Mouse (Mus musculus): ENCODE measurements around the gene Adam15. TPM values are rescaled to one million over a fixed set of nuclear protein-coding genes. Genes with fewer than 3 reads are reported as not detected.

Adam15 gene
- 100 to 1,000 TPM; 163 to 179 TPM for total RNA-seq (2023)

DNA sequence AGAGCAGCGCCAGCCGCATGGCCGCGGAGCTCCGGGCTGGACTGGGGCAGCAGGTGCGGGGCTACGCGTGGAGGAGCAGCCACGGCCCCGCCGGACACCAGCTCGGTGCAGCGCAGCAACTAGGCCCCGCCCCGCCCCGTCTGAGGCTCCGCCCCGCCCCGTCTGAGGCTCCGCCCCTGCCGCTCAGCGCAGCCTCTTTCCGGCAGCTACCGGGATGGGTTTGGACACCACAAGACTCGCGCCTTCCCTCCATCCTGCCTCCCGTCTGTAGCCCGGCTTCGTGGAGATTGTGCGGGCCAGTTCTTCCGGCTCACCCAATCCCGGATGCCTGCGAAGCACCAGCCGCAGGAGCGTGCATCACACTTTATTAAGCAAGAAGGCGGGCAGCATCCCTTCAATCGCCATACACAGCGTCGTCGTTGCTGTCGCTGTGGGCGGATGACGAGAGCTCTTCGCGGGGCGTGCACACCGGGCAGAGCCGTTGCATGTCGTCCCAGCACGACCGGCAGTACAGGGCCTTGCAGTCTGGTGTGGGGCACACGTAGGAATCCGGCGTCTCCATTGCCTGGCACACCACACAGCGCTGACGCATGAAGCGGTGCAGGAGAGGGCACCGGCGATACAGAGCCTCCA lies at the start of gene Adam15:
Adam15 (minus strand) TSS at position 128 of the 633 bp plus-strand sequence.

DNA sequence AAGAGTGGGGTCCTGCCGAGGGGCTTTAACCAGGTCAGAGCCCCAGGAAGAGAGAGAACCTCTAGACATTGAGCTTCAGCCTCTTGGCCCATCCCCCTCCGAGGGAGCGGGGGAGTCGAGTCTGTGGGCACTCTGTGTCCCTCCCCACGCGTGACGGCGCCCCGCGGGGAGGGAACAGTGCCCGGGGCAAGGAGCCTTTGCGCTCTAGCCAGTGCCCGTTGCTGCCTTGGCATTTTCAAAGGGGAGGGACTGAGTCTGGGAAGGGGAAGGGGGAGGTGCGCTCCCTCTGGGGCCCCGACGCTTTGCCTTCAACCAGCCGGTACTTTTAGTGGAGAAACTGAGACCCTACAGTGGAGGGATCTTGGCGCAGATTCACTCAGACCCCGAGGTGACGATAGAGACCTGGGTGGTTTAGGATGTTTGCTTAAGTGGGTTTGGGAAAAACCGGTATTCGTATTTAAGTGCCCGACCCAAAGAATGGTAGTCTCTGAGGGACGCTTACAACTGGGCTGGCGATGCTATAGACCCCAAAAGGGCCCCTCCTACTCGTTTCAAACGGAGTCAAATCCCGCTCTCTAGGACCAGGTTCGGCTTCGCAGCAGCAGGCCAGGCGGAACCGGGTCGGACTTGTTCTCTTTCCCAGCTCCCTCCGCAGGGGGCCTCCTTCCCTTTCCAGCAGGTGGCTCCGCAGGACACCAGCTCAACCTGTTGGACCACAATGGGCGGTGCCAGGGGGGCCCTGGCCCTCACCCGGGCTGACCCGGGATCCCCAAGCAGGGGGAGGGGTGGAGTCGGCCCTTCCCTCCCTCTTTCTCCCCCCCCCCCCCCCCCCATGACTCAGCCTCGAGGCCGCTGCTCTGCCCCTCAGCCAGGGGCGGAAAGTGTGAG lies 44.5 kb upstream of the Adam15 start, which contains the start of gene Zbtb7b:
Zbtb7b (minus strand) TSS at position 771 of the 888 bp plus-strand sequence.

GRCm38 (mm10) chr3:89365153-89365485 lies 15.3 kb upstream of the Adam15 start, which contains the start of gene Dcst1:
Gene Dcst1, minus strand, starts transcription at chr3:89365253.

DNA sequence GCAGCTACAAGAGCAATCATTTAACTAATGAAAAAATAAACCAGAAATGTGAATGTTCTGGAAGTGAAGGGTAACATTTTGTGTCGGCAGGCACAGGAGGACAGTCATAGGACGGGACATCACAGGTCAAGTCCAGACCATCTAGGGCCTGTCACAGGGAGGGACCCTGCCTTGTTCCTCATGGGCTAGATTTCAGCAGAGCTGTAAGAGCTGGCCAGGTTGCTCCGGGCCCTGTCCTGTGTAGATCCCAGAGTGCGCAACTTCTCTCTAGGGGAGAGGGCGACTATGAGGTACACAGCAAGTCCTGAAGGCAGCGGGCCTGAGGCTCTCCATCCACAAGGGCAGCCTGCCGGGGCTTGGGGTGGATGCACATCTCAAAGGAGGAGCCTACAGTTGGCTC lies 11.9 kb upstream of the Adam15 start, which contains the start of gene Dcst2:
Dcst2 (plus strand) TSS at position 301 of the 400 bp plus-strand sequence.

DNA sequence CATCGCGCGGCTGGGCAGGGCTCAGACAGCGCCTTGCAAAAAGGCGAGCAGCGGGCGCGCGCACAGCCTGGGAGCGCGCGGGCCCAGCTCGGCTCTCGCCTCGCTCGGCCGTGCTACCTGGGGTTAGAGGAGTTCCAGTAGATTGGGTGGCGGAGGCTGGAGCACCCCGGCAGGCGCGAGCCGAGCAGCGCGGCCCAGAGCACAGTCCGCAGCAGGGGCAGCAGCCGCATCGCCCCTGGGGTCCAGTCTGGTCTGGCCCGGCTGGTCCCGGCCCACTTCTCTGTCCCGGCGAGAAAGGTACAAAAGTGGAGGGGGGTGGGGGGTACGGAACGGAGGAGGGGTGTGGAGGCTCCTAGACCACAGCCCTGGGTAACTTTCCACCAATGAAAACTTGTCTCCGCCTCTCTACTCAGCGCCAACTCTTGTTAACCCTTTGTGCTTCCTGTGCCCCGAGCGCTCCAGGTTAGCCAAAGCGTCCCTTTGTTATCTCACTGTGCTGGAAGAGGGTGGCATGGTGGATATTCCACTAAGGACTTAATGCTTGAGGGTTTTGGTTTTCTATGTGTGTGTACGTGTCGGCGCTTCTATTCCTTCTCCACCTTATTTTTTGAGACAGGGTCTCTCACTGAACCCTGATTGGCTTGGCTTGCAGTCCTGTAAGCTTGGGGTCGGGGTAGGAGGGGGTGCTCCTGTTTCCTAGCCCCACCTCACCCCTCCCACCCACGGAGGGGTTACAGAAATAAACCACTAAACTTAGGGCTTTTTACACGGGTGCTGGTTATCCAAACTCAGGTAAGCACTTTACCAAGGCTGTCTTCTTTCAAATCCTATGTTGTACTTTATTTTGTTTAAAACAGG lies 11.8 kb downstream of the Adam15 start, which contains the start of gene Efna4:
Efna4 (minus strand) TSS at position 308 of the 858 bp plus-strand sequence.

GRCm38 (mm10) chr3:89322514-89323165 lies 27.2 kb downstream of the Adam15 start, which contains the start of gene Efna3:
Gene Efna3, minus strand, starts transcription at chr3:89322965.

Other genes with a start within 250 kb of the Adam15 start
- not detected for gene Gm43738, start 248.9 kb downstream of the Adam15 start, total RNA-seq (2023)
- 10 to 100 TPM; 34.8 to 48.9 TPM for gene Fdps, start 248.0 kb downstream of the Adam15 start, total RNA-seq (2023)
- not detected for gene Pklr, start 213.9 kb downstream of the Adam15 start, total RNA-seq (2023)
- gene Hcn3, start 189.8 kb downstream of the Adam15 start, total RNA-seq (2023): under 1 TPM in 1 of 2 experiments, not detected in 1; 0.31 TPM
- 10 to 100 TPM; 79.1 to 83.2 TPM for gene Clk2, start 185.2 kb downstream of the Adam15 start, total RNA-seq (2023)
- gene Scamp3, start 172.5 kb downstream of the Adam15 start, total RNA-seq (2023): 10 to 100 TPM; 82.3 TPM
- gene Fam189b, start 166.9 kb downstream of the Adam15 start, total RNA-seq (2023): 10 to 100 TPM; 12.2 to 13.0 TPM
- 100 to 1,000 TPM; 109 to 114 TPM for gene Gba, start 147.1 kb downstream of the Adam15 start, total RNA-seq (2023)
- gene Thbs3, start 134.8 kb downstream of the Adam15 start, total RNA-seq (2023): 1 to 10 TPM; 5.2 to 6.8 TPM
- 10 to 100 TPM; 84.0 to 86.7 TPM for gene Mtx1, start 122.9 kb downstream of the Adam15 start, total RNA-seq (2023)
- not detected for gene Muc1, start 120.9 kb downstream of the Adam15 start, total RNA-seq (2023)
- 100 to 1,000 TPM in 1 of 2 experiments, 10 to 100 TPM in 1; 82.1 to 104 TPM for gene Krtcap2, start 104.0 kb downstream of the Adam15 start, total RNA-seq (2023)
- 1 to 10 TPM in 1 of 2 experiments, under 1 TPM in 1; 0.18 to 1.1 TPM for gene Trim46, start 103.7 kb downstream of the Adam15 start, total RNA-seq (2023)
- gene Dpm3, start 90.6 kb downstream of the Adam15 start, total RNA-seq (2023): 10 to 100 TPM; 65.3 to 74.1 TPM
- gene Slc50a1, start 79.4 kb downstream of the Adam15 start, total RNA-seq (2023): 10 to 100 TPM; 49.4 to 58.0 TPM
- gene Efna1, start 68.9 kb downstream of the Adam15 start, total RNA-seq (2023): under 1 TPM in 1 of 2 experiments, not detected in 1; 0.55 TPM
- gene Efna3, start 27.0 kb downstream of the Adam15 start, total RNA-seq (2023): not detected
- not detected for gene Efna4, start 12.0 kb downstream of the Adam15 start, total RNA-seq (2023)
- not detected for gene Dcst2, start 12.0 kb upstream of the Adam15 start, total RNA-seq (2023)
- not detected for gene Dcst1, start 15.3 kb upstream of the Adam15 start, total RNA-seq (2023)
- gene Zbtb7b, start 44.8 kb upstream of the Adam15 start, total RNA-seq (2023): 100 to 1,000 TPM; 130 to 146 TPM
- not detected for gene Lenep, start 52.8 kb upstream of the Adam15 start, total RNA-seq (2023)
- gene Flad1, start 61.9 kb upstream of the Adam15 start, total RNA-seq (2023): 10 to 100 TPM; 20.0 to 28.1 TPM
- 1 to 10 TPM; 6.1 to 6.2 TPM for gene Cks1b, start 68.4 kb upstream of the Adam15 start, total RNA-seq (2023)
- gene Shc1, start 68.4 kb upstream of the Adam15 start, total RNA-seq (2023): 100 to 1,000 TPM; 110 to 117 TPM
- gene Pygo2, start 80.2 kb upstream of the Adam15 start, total RNA-seq (2023): 10 to 100 TPM; 47.6 to 47.8 TPM
- gene Pbxip1, start 86.7 kb upstream of the Adam15 start, total RNA-seq (2023): 100 to 1,000 TPM; 114 to 127 TPM
- 10 to 100 TPM; 11.1 to 16.8 TPM for gene Pmvk, start 104.5 kb upstream of the Adam15 start, total RNA-seq (2023)
- gene Kcnn3, start 170.2 kb upstream of the Adam15 start, total RNA-seq (2023): under 1 TPM; 0.12 to 0.21 TPM

Data from monocyte, adult 59 days (primary cell).